Mouse (Mus musculus): ENCODE data around the gene Olfr1307.

Gene Olfr1307

GRCm38 (mm10) chr2:111949340-111949739, at the start of gene Olfr1307:
TSS of gene Olfr1307 (minus strand) at chr2:111949440.
- CTCF ChIA-PET = no interaction called here

GRCm38 (mm10) chr2:111990181-111990580, 40.9 kb upstream of the Olfr1307 start, which contains the start of gene Olfr1309:
TSS of gene Olfr1309 (minus strand) at chr2:111990281.
- CTCF ChIA-PET = no interaction called here

GRCm38 (mm10) chr2:111964844-111965243, 15.6 kb upstream of the Olfr1307 start, which contains the start of gene Olfr1308:
TSS of gene Olfr1308 (minus strand) at chr2:111964944.
- CTCF ChIA-PET = no interaction called here

GRCm38 (mm10) chr2:111916171-111916570, 33.1 kb downstream of the Olfr1307 start, which contains the start of gene Olfr1306:
TSS of gene Olfr1306 (minus strand) at chr2:111916271.
- CTCF ChIA-PET = no interaction called here

Data from spleen, embryonic (tissue).